Mouse (Mus musculus): Measurements from ENCODE around the gene Olfr694.

GRCm38 (mm10) chr7:106635560-106635959 lies 56.1 kb downstream of the Olfr694 start:
- TF ChIP-seq GATA1 (IDR thresholded peaks at IDR 0.05; ENCODE audit: low read length) (no peak), TAL1 (IDR thresholded peaks at IDR 0.05; ENCODE audit: low read length) (no peak)
